Mouse (Mus musculus): ENCODE results near the gene Stpg3. TPM values are rescaled to one million over a fixed set of nuclear protein-coding genes. Genes with fewer than 3 reads are reported as not detected.

Gene Stpg3
- total RNA-seq, 2 experiments from 2014 or later: not detected

DNA sequence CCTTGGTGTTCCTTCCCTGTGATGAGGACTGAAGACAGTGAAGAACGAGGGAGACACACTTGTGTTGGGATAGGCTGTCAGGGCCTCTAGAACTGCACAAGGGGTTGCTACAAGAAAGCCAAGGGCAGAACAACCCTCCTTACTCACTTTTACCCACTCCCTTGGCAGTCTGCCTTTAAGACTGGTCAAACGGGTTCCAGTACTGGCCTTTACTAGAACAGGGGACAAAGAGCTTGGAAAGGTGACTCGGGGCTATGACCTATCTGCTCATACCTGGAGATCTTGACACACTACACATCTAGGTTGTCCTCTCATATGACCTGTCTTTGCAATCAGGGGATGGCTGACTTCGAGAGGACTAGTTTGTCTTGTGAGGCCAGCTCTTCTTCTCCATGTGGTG, 23.1 kb upstream of the Stpg3 start:
- ATAC-seq (ENCODE audit: poor library complexity, severe bottlenecking): no peak

DNA sequence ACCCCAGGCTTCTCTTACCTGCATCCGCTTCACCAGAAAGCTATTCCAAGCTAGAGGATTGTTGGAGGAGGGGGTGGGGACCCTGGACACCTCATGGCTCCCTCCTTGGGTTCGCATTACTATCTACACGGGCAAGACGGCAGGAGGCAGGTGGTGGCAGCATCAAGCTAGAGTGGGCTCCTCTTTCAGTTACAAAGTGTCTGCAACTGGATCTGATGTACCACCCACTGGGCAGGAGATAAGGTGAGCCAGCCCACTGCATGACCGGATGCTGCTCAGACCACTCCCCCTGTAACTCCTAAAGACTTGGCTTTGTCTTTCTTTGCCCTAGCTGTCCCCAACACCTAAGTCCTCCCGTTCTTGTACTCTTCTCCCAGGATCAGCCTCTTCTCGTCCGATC, 22.2 kb upstream of the Stpg3 start, which contains the start of gene Rnf224:
Gene Rnf224, minus strand, starts transcription at position 174 of the 400 bp plus-strand sequence.
- ATAC-seq (ENCODE audit: poor library complexity, severe bottlenecking): no peak

DNA sequence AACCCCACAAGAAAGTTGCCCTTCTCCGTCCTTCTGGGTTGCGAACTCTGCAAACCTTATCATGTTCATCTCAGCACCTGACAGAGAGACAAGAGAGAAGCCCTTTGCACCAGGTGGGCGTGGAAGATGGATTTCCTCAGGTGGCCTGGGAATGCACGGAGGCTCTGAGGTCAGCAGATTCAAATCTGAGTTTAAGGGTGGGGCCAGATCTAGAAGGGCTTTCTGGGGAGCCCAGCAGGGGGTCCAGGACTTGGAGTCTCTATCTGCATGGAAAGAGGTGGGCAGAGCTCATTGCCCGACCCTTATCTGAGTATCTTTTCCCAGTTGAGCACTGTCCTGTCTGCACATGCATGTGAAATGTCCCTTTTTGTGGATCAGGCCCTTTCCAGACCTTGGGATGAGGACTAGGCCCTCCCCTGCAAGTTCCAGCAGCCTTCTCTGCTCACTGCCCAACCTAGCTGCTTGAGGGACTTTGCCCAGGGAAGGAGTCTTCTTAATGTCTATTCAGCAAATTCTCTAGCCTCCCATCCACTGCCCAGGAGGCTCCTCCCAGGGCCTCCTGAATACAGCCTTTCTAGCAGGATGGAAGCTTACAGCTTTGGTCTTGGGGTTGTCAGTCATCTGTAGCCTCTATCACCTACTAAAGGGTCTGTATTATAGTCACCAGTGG, 20.2 kb upstream of the Stpg3 start:
- ATAC-seq (ENCODE audit: poor library complexity, severe bottlenecking): no peak

- no peak for ATAC-seq (ENCODE audit: poor library complexity, severe bottlenecking)
Measured at GRCm38 (mm10) chr2:25234050-25234449, 19.6 kb upstream of the Stpg3 start, which contains the start of gene Slc34a3. Gene Slc34a3 (minus strand): TSS chr2:25234364.

- ATAC-seq (ENCODE audit: poor library complexity, severe bottlenecking): peak; percentile 55
Measured at GRCm38 (mm10) chr2:25233421-25233820, 19.0 kb upstream of the Stpg3 start.

DNA sequence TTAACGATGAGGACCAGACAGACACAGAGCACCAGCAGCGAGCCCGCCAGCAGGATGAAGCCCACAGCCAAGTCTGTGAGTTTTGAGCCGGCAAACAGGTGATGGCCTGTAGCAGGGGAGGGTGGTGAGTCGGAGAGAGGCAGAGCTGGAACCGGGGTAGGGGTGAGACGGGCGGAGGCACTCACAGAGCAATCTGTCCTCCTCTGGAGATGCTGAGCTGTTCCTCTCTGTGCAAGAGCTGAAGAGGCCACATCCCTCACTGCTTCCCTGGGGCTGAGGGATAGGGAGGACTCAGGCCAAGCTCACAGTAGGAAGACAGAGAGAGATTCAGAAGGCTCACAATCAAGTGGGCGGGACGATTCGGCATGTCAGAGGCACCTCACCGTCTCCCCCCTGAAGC, 16.6 kb upstream of the Stpg3 start:
- ATAC-seq (ENCODE audit: poor library complexity, severe bottlenecking): no peak

GRCm38 (mm10) chr2:25230581-25230980, 16.1 kb upstream of the Stpg3 start:
- ATAC-seq (ENCODE audit: poor library complexity, severe bottlenecking): no peak

DNA sequence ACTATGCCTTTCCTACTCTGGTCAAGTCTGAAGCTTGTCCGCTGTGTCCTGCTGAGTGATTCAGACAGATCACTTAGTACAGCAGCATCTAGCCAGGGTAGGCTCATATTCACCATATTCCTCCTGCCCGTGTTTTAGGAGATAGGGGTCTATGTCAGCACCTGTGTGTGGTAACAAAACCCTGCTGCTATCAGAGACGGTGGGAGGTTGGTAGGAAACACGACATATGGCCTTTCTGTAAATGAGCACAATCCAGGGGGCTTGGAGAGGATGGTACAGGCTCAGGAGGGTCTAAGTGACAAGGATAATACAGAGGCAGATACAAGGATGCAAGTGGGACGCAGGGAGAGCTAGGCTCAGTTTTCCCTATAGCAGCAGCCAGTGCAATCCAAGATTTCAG, 15.1 kb upstream of the Stpg3 start:
- no peak for ATAC-seq (ENCODE audit: poor library complexity, severe bottlenecking)

DNA sequence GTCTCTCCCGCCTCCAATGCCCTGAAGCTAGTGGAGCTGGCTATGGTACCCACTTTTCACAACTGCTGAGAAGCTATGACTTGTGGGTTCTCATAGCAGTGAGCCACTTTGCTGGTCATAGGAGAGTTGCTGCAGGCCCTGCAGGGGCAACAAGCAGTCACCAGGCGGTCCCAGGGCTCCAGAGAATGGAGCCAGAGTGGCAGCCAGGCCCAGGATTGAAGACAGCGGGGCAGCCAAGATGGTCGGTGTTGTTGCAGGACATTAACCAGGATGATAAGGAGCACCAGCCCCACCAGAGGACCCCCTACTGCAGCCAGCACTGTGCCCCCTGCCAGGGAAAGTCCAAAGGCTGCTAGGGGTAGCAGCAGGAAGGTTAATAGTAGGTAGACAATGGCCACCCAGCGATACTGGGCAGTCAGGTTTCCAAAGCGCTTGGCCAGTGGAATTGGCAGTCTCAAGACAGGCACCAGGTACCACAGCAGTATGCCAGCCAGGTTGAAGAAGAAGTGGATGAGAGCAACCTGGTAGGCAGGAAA, 14.6 kb upstream of the Stpg3 start:
- no peak for ATAC-seq (ENCODE audit: poor library complexity, severe bottlenecking)

- peak; percentile 48 for ATAC-seq (ENCODE audit: poor library complexity, severe bottlenecking)
Measured at GRCm38 (mm10) chr2:25228431-25228889, 14.0 kb upstream of the Stpg3 start.

DNA sequence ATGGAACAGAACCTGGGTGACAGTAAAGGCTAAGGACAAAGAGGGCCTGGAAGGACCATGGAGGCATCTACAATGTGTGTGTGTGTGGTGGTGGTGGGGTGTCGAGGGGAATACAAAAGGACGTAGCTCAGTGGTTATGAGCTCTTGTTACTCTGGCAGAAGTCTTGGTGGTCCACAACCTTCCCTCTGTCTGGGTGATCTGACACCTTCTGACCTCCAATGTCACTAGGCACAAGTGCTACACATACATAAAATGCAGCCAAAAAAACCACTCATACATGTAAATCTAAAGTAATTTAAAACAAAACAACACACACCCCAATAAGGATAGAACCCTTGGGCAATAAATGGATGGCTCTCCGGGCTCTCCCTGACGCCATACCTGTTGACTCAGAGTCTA, 13.0 kb upstream of the Stpg3 start:
- ATAC-seq (ENCODE audit: poor library complexity, severe bottlenecking): no peak

DNA sequence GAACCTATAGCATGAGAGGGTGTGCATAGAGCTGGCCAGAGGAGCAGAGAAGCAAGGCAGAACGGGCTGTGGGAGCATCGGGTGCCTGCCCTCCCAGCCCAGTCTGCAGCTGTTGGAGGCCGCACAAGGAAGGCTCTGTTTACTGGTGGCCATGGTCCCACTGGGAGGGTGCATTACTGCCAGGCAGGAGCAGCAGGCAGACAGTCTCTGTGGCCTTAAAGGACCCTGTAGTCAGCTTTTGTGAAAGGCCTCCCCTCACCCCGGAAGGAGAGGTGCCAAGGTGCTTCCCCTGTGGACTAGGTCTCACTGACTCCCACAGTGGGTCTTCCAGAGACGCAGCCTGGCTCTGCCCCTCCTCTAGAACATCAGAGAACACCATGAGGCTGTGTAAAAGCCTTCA, 12.4 kb upstream of the Stpg3 start:
- ATAC-seq (ENCODE audit: poor library complexity, severe bottlenecking): no peak

DNA sequence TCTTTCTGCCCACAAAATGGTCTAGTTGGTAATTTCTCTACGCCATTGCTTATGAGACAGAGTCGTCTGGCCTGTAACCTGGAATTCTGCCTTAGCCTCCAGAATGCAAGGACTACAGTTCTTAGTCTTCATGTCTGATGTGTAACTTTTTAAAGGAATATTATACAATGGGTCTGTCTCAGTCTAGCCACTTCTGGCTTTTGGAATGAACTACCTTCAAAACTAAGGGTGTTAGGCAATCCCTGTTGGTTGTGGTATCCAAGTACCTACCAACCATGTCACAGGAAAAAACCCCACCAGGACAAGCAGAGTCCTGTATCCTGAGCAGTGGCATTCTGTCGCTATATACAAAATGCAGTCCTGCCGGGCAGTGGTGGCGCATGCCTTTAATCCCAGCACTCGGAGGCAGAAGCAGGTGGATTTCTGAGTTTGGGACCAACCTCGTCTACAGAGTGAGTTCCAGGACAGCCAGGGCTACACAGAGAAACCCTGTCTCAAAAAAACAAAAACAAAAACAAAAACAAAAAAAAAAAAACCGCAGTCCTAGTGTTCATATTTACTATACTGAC, 11.5 kb upstream of the Stpg3 start:
- ATAC-seq (ENCODE audit: poor library complexity, severe bottlenecking): no peak

GRCm38 (mm10) chr2:25224766-25225752, 10.6 kb upstream of the Stpg3 start:
- ATAC-seq (ENCODE audit: poor library complexity, severe bottlenecking): peak; percentile 73

DNA sequence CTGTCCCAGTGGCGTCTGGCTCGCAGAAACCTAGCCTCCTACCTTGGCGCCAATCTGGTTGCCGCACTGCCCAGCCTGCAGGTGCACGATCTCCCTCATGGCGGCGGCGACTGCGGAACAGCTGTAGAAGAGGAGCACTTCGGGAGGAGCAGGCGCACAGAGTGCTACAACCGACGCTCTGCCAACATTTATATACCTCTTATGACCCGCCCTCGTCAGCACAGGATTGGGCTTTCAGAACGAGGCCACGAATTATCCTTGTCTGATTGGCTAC, 10.0 kb upstream of the Stpg3 start, which contains the start of gene Tubb4b:
Gene Tubb4b, minus strand, starts transcription at position 211 of the 274 bp plus-strand sequence.
- no peak for ATAC-seq (ENCODE audit: poor library complexity, severe bottlenecking)

DNA sequence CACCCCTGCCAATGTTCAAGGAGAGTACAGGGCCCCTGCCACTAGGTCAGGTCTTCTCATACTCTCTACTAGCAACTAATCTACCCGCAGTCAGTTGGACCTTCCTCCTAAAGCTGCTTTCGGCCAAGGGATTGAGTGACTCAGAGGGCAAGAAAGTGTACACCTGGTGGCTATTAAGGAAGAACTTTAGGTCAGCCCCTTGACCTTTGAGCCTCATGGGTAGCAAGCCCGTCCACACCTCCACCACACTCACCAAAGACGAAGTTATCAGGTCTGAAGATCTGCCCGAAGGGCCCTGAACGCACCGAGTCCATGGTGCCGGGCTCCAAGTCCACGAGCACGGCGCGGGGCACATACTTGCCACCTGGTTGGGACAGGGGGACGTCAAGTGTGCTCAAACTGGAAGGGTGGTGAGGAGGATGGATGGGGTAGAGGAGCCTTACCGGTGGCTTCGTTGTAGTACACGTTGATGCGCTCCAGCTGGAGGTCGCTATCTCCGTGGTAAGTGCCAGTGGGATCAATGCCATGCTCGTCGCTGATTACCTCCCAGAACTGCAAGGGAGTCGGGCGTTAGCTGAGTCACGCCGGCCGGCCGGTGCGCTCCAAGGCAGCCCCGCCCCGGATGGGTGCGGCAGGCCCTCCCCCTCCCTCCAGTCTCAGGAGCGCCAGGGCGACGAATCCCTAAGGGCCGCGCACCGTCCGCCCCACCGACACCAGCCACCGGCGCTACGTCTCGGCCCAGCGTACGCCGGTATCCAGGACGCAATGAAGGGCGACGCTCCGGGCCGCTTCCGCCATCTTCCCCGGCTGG, 9.4 kb upstream of the Stpg3 start:
- peak; percentile 50 for ATAC-seq (ENCODE audit: poor library complexity, severe bottlenecking)

- no peak for ATAC-seq (ENCODE audit: poor library complexity, severe bottlenecking)
Measured at GRCm38 (mm10) chr2:25221331-25221772, 6.9 kb upstream of the Stpg3 start.

GRCm38 (mm10) chr2:25218445-25218844, 4.0 kb upstream of the Stpg3 start, which contains the start of gene Fam166a:
Gene Fam166a (plus strand): TSS chr2:25218745.
- ATAC-seq (ENCODE audit: poor library complexity, severe bottlenecking): no peak

- ATAC-seq (ENCODE audit: poor library complexity, severe bottlenecking): no peak
Measured at GRCm38 (mm10) chr2:25217666-25218065, 3.2 kb upstream of the Stpg3 start.

GRCm38 (mm10) chr2:25213266-25213865, 1.1 kb downstream of the Stpg3 start:
- ATAC-seq (ENCODE audit: poor library complexity, severe bottlenecking): no peak
